In the genomic region with DNA sequence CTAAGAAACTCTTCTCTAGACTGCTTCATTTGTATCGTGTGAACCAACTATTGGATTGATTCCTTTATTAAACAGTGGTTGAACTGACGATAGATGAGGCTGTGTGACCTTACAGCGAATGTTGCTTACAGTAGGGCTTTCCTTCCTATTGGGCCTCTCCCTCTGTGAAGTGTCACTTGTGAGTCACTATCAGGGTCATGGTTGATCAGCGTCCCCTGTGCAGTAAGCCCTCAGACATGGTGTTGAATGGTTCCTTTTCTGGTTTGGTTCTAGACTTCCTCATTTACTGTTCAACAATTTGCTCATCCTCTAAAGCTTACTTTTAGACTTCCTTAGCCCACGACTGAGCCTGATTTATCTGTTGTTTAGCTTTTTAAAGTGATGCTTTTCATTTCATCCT, we compare ENCODE assay signal across 11 mouse cellular contexts. TPM values are rescaled to one million over a fixed set of nuclear protein-coding genes. Genes with fewer than 3 reads are reported as not detected.
DNase-seq lines count a peak whose midpoint lies in the region; ATAC-seq lines count a peak whose summit lies in the region.
"Had no signal": no experiment of that assay in that cellular context is flagged by ENCODE, and none has a peak within 500 bp of the region (broad histone marks: within the 10 kb centered on the region; RNA-seq: fewer than 3 reads in every experiment).

No protein-coding gene starts in this region.

- H3K9ac ChIP-seq in kidney, embryonic 15.5 days = no peak overlapping the region
- H3K9ac ChIP-seq: lung, embryonic 14.5 days; stomach, embryonic 15.5 days had no signal

- no peaks in the 10 kb centered on the region for H3K9me3 ChIP-seq in kidney, embryonic 15.5 days (replicated peaks)
- H3K9me3 ChIP-seq: stomach, embryonic 15.5 days had no signal

- WGBS in kidney, embryonic 15.5 days = 64% methylated on average over 5 of the region's 5 CpGs

- H3K36me3 ChIP-seq in kidney, embryonic 15.5 days = no peaks in the 10 kb centered on the region
- H3K36me3 ChIP-seq: stomach, embryonic 15.5 days had no signal

- peak overlapping the region; percentile 39; the same call in 1 of the 2 replicates for H3K27ac ChIP-seq in brown adipose tissue, adult 24 weeks (replicated peaks; ENCODE audit: low read depth, low read length)
- H3K27ac ChIP-seq in kidney, embryonic 15.5 days = no peak overlapping the region
- H3K27ac ChIP-seq: stomach, embryonic 15.5 days had no signal

- DNase-seq in frontal cortex, postnatal 25 days (ENCODE audit: low spot score in 2 of 2) = no peak
- peak; percentile 77 for DNase-seq in 416B (ENCODE audit: low read depth)
- no peak for DNase-seq in heart, adult 9 months (ENCODE audit: low spot score in 2 of 2)
- no peak for DNase-seq in urinary bladder, adult 18-20 months (ENCODE audit: low spot score in 2 of 2)
- DNase-seq: kidney, postnatal 36 days; lung, embryonic 14.5 days had no signal

- no peak overlapping the region for H3K4me3 ChIP-seq in brown adipose tissue, adult 24 weeks (ENCODE audit: insufficient read depth, low read depth, low read length)
- no peak overlapping the region for H3K4me3 ChIP-seq in kidney, embryonic 15.5 days (replicated peaks)
- H3K4me3 ChIP-seq: stomach, embryonic 15.5 days had no signal

- peaks cover 39% of the 10 kb centered on the region for H3K4me1 ChIP-seq in brown adipose tissue, adult 24 weeks (ENCODE audit: control insufficient read depth, insufficient read depth, insufficient read length, low read length)
- H3K4me1 ChIP-seq in kidney, embryonic 15.5 days = peaks cover 25% of the 10 kb centered on the region

- ATAC-seq in frontal cortex, adult (ENCODE audit: low TSS enrichment) = peak; percentile 36; the same call in 1 of the 2 replicates
- peak; percentile 26; the same call in 1 of the 2 replicates for ATAC-seq in megakaryocyte-erythroid progenitor cell, adult 5-6 weeks (replicated peaks; ENCODE audit: low FRiP score, low TSS enrichment, poor library complexity, severe bottlenecking)
- no peak for ATAC-seq in kidney, embryonic 15.5 days (replicated peaks; ENCODE audit: low FRiP score)

- no peaks in the 10 kb centered on the region for H3K27me3 ChIP-seq in kidney, embryonic 15.5 days
- H3K27me3 ChIP-seq: stomach, embryonic 15.5 days had no signal

- H3K4me2 ChIP-seq in kidney, embryonic 15.5 days = no peak overlapping the region
- H3K4me2 ChIP-seq: lung, embryonic 14.5 days; stomach, embryonic 15.5 days had no signal

RNA-seq across cellular contexts. Expression of a gene that starts 7.1 kb away (rescaled TPM):
- 148 and 170 TPM in 2 replicates for polyA plus RNA-seq in brown adipose tissue, adult 24 weeks (2012; ENCODE audit: insufficient read depth, insufficient read length, missing spikeins)
- 12.8 and 20.1 TPM in 2 replicates for total RNA-seq in megakaryocyte-erythroid progenitor cell, adult 5-6 weeks (2014; fragmentation: Nextera tagmentation)
- 15.8 and 16.0 TPM in 2 replicates for total RNA-seq in megakaryocyte-erythroid progenitor cell, adult 5-6 weeks (2017)
- polyA plus RNA-seq in kidney, embryonic 15.5 days (2015; fragmentation: Nextera tagmentation; extraction: Ambion mirVana) = 66.5 and 67.7 TPM in 2 replicates

RNA-seq across cellular contexts. Expression of a gene that starts 59.0 kb away (rescaled TPM):
- 86.7 and 140 TPM in 2 replicates for polyA plus RNA-seq in brown adipose tissue, adult 24 weeks (2012; ENCODE audit: insufficient read depth, insufficient read length, missing spikeins)
- total RNA-seq in megakaryocyte-erythroid progenitor cell, adult 5-6 weeks (2014; fragmentation: Nextera tagmentation) = 7.4 and 21.6 TPM in 2 replicates
- total RNA-seq in megakaryocyte-erythroid progenitor cell, adult 5-6 weeks (2017) = 10.1 and 24.6 TPM in 2 replicates
- polyA plus RNA-seq in kidney, embryonic 15.5 days (2015; fragmentation: Nextera tagmentation; extraction: Ambion mirVana) = 20.6 and 26.7 TPM in 2 replicates
